Mouse (Mus musculus): ENCODE measurements around the gene Plekhb1.

The Plekhb1 gene

GRCm38 (mm10) chr7:100662231-100662630, at the start of gene Plekhb1:
Plekhb1 (minus strand) TSS chr7:100662414.
- no peak for DNase-seq (ENCODE audit: low read depth)

GRCm38 (mm10) chr7:100706883-100707480, 44.8 kb upstream of the Plekhb1 start:
- DNase-seq (ENCODE audit: low read depth) = no peak

- peak; percentile 96 for DNase-seq (ENCODE audit: low read depth)
Observed at GRCm38 (mm10) chr7:100706143-100706841, 44.1 kb upstream of the Plekhb1 start, which contains the start of gene Fam168a. Fam168a (plus strand) TSS chr7:100706635.

- DNase-seq (ENCODE audit: low read depth) = peak; percentile 27
Observed at GRCm38 (mm10) chr7:100699771-100700770, 37.9 kb upstream of the Plekhb1 start.

- DNase-seq (ENCODE audit: low read depth) = no peak
Observed at GRCm38 (mm10) chr7:100693199-100693598, 31.0 kb upstream of the Plekhb1 start.

GRCm38 (mm10) chr7:100688471-100688870, 26.3 kb upstream of the Plekhb1 start:
- DNase-seq (ENCODE audit: low read depth) = peak; percentile 48

GRCm38 (mm10) chr7:100685061-100686030, 23.1 kb upstream of the Plekhb1 start:
- DNase-seq (ENCODE audit: low read depth) = peak; percentile 89

- peak; percentile 81 for DNase-seq (ENCODE audit: low read depth)
Observed at GRCm38 (mm10) chr7:100684538-100684937, 22.3 kb upstream of the Plekhb1 start.

GRCm38 (mm10) chr7:100684081-100684480, 21.9 kb upstream of the Plekhb1 start:
- no peak for DNase-seq (ENCODE audit: low read depth)

- no peak for DNase-seq (ENCODE audit: low read depth)
Observed at GRCm38 (mm10) chr7:100683241-100683640, 21.0 kb upstream of the Plekhb1 start.

- no peak for DNase-seq (ENCODE audit: low read depth)
Observed at GRCm38 (mm10) chr7:100681132-100681531, 18.9 kb upstream of the Plekhb1 start.

- DNase-seq (ENCODE audit: low read depth) = no peak
Observed at GRCm38 (mm10) chr7:100678948-100679880, 17.0 kb upstream of the Plekhb1 start.

GRCm38 (mm10) chr7:100678052-100678451, 15.8 kb upstream of the Plekhb1 start:
- peak; percentile 44 for DNase-seq (ENCODE audit: low read depth)

GRCm38 (mm10) chr7:100674941-100675340, 12.7 kb upstream of the Plekhb1 start:
- DNase-seq (ENCODE audit: low read depth) = no peak

GRCm38 (mm10) chr7:100673452-100673851, 11.2 kb upstream of the Plekhb1 start:
- no peak for DNase-seq (ENCODE audit: low read depth)

- DNase-seq (ENCODE audit: low read depth) = peak; percentile 16
Observed at GRCm38 (mm10) chr7:100670646-100671045, 8.4 kb upstream of the Plekhb1 start.

- no peak for DNase-seq (ENCODE audit: low read depth)
Observed at GRCm38 (mm10) chr7:100663729-100664304, 1.6 kb upstream of the Plekhb1 start.

GRCm38 (mm10) chr7:100663190-100663589, 976 bp upstream of the Plekhb1 start:
- DNase-seq (ENCODE audit: low read depth) = peak; percentile 95

- no peak for DNase-seq (ENCODE audit: low read depth)
Observed at GRCm38 (mm10) chr7:100661264-100661663, 950 bp downstream of the Plekhb1 start.
